Mouse (Mus musculus) brain, embryonic 14.5 days (tissue): ENCODE data around the gene Tuba1b. TPM values are rescaled to one million over a fixed set of nuclear protein-coding genes. Genes with fewer than 3 reads are reported as not detected.
A peak's percentile ranks its signal among the peaks of the same experiment; 100 is the strongest.
"Not testable (repeated sequence)": the region's sequence is repeated elsewhere in the genome, so short reads cannot be mapped to it uniquely, and the experiment has no call there.

ENCODE experiments used
- DNase-seq: peaks from one replicate; pipeline ENCODE4 v3.0.0-alpha.2; 2011; ENCODE audit warnings: low read depth
- CTCF ChIP-seq: fragments of 200-500 bp; IDR thresholded peaks from 2 replicates; pipeline ENCODE4 v1.5.1; 2012; ENCODE audit warnings: inconsistent platforms, mild to moderate bottlenecking, moderate library complexity, borderline replicate concordance; ENCODE audit not compliant: insufficient read depth, insufficient read length; ENCODE audit errors: extremely low read depth
- POLR2A ChIP-seq: fragments of 200-500 bp; IDR thresholded peaks from 2 replicates; pipeline ENCODE4 v1.6.1; 2012; ENCODE audit warnings: mild to moderate bottlenecking, inconsistent platforms, borderline replicate concordance; ENCODE audit not compliant: poor library complexity, insufficient read depth, insufficient read length, severe bottlenecking; ENCODE audit errors: extremely low read depth
- polyA plus RNA-seq: library from polyadenylated mRNA; depleted of rRNA; stranded (reverse); fragments of >200 nt; gene quantifications from 2 replicates; pipeline ENCODE4 v1.2.3, GENCODE M21; 2012

Gene Tuba1b
- polyA plus RNA-seq, 1 experiment: 2,160 TPM

- no peak for TF ChIP-seq CTCF
- no peak; the same call in 1 of the 2 replicates for TF ChIP-seq POLR2A
- peak; percentile 83 for DNase-seq
Observed at GRCm38 (mm10) chr15:98952063-98952455, 17.7 kb upstream of the Tuba1b start.

- not testable (repeated sequence) for DNase-seq
Observed at GRCm38 (mm10) chr15:98951122-98952062, 17.0 kb upstream of the Tuba1b start.

DNA sequence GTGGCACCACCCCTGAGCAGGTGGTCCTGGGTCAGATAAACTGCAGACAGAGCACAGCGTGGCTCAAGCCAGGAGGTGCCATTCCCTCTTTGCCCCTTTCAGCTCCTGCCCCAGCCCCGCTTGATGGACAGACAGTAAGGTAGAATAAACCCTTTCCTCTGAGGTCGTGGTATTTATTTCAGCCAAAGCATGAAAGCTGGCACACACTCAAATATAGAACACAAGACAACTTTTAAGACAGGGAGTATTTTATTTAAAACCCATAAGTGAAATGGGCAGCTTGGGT lies 15.2 kb upstream of the Tuba1b start:
- no peak for DNase-seq
- TF ChIP-seq POLR2A (no peak), CTCF (no peak)

DNA sequence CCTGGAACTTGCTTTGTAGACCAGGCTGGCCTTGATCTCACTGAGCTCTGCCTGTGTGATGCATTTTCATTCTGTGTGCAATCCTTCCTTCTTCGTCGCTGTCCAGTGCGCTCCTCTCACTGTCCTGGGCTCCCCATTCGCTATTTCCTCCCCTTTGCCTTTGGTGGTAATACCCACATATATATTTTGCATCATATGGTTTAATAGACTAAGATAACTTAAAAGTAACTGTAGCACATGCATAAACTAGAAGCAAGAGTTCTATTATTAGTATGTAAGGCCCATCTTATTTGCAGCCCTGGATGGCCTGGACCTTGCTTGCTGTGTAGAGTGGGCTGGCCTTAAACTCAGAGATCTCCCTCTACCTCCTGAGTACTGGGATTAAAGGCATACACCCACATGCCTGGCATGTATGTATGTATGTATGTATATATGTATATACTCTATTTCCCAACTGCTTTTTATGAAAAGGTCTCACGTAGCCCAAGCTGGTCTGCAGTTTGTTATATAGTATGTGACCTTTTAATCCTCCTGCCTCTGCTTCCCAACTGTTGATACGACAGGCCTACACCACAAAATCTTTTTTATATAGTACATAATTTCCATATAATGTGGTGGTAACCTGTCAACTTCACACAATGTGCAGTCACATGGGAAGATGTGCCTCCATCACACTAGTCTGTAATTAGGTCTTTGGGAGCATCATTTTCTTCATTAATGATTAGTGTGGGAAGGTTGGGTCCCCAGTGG lies 14.7 kb upstream of the Tuba1b start:
- DNase-seq: peak; percentile 62
- TF ChIP-seq POLR2A (0 out of 2 replicates have a peak, but pooled peaks have one; percentile 4), CTCF (no peak)

DNA sequence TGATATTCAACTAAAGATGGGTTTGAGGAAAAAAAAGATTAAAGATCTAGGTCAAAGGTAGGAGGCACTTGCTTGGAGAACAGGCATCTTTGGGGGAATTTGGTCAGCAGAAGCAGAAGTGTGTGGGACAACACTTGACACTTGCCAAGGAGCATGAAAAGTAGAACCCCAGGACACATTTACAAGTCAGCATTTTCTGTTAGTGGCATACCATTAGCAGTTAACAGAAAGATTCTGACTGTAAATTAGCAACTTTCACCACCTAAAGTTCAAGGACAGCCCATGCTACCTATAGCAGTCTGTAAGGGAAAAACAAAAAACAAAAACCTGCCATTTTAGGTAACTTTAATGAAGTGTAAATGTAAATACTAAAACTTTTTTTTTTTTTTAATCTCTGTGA lies 14.0 kb upstream of the Tuba1b start:
- no peak for DNase-seq
- TF ChIP-seq CTCF (no peak), POLR2A (0 out of 2 replicates have a peak, but pooled peaks have one; percentile 4)

DNA sequence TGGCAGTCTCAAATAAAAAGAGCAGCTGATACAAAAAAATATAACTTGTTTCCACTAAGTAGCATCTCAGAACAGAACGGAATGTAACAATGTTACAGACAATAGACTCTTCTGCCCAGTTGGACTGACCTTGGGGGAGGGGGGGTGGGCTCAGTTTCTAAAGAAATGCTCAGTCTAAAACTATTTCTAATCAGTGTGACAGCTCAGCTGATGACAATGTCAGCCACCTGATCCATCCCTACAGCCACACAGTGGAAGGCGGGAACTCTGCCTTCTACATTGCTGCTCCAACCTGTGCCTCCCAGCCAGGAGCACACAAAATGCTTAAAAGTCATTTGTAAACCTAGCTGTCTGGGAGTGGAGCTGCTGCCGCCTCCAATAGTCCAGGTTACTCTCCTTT lies 13.5 kb upstream of the Tuba1b start:
- no peak for DNase-seq
- TF ChIP-seq POLR2A: no peak
- TF ChIP-seq CTCF: no peak

DNA sequence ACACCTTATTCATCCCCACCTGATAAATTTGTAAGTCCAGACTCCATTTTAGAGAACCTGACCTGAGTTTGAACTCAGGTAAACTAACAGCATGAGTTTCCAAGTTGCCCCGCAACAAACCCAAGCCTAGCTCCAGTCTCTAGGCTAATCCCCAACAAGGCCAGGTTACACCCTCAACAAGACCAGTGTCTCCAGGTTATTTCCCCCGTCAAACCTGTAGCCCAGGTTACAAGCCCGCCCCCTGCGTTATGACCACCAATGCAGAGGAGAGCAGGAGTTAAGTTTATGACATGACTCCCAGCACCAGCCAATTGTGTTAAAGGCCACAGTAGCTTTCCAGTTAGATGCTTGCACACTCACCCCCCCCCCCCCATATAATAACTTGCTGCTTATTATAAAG lies 8.8 kb upstream of the Tuba1b start:
- no peak for DNase-seq
- TF ChIP-seq POLR2A (no peak), CTCF (no peak)

DNA sequence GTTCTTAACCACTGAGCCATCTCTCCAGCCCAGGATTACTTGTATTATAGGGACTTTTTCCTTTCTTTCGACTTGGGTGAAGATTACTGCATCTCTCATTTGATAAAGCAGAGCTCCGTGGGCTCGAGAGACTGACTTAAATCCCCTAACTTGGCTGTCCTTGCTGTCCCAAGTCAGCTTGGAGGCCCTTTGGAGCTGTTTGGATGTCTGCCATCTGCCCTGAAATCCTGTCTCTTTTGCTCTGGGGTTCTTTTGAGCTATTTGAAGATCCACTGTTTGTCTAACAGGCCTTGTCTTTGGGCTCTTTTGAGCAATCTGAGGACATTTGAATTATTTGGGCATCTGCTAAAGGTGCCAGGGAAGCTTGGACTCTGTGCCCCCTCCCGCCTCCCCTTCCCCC lies 7.7 kb upstream of the Tuba1b start:
- TF ChIP-seq CTCF: no peak
- TF ChIP-seq POLR2A: no peak
- no peak for DNase-seq

- DNase-seq: no peak
- TF ChIP-seq POLR2A (no peak), CTCF (no peak)
Observed at GRCm38 (mm10) chr15:98941539-98941938, 7.2 kb upstream of the Tuba1b start.

GRCm38 (mm10) chr15:98940816-98941215 lies 6.5 kb upstream of the Tuba1b start:
- DNase-seq: peak; percentile 71
- TF ChIP-seq CTCF (no peak), POLR2A (no peak)

- peak; percentile 99 for DNase-seq
- TF ChIP-seq CTCF (no peak), POLR2A (no peak)
Observed at GRCm38 (mm10) chr15:98933833-98934216, 540 bp downstream of the Tuba1b start.

DNA sequence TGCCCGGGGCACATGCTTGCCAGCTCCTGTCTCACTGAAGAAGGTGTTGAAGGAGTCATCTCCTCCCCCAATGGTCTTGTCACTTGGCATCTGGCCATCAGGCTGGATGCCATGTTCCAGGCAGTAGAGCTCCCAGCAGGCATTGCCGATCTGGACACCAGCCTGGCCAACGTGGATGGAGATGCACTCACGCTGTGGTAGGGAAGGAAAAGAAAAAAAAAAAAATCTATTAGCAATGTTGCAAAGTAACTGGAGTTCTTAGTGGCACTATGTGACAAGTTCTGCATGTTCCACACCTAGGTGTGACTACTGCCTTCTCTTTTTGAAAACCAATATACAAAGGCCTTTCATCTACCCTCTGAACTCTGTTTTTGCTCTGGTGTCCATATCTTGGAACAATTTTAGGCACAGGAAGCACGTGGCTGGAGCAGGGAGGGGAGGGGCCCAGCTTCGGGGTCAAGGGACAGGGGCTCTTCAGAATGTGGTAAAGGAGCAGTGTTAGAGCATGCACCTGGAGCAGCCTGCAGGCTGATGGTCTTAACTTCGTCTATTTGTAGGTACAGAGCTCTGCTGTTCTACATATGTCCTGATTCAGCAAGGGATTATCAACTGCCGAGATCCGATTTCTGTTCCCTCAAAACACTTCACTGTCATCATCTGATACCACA lies 1.2 kb downstream of the Tuba1b start:
- DNase-seq: not testable (repeated sequence)
